Mouse (Mus musculus) liver, adult 2 months (tissue): ENCODE measurements at regions not wholly inside any gene's neighbourhood (a gene's known extent, or its start where the extent isn't known, plus 50 kb on each side); places are given as distances from the start of the nearest gene placed in this dataset.
A peak's percentile ranks its signal among the peaks of the same experiment; 100 is the strongest.

Source experiments
- DNase-seq: peaks from one replicate; pipeline ENCODE4 v3.0.0-alpha.2; 2011; ENCODE audit warnings: low read depth, low spot score; ENCODE audit errors: extremely low read depth
- H3K27ac ChIP-seq: fragments of 200-500 bp; replicated peaks from 2 replicates; pipeline ENCODE4 v1.5.1; 2012; ENCODE audit warnings: low read depth, mild to moderate bottlenecking, control low read depth, inconsistent platforms, low read length; ENCODE audit not compliant: insufficient read depth
- H3K27me3 ChIP-seq: fragments of 200-500 bp; 2 replicates; pipeline ENCODE4 v1.6.1; 2012; ENCODE audit warnings: mild to moderate bottlenecking, moderate library complexity, low read length, inconsistent platforms; ENCODE audit not compliant: control insufficient read depth, insufficient read depth
- H3K36me3 ChIP-seq: fragments of 200-500 bp; 2 replicates; pipeline ENCODE4 v1.6.1; 2012; ENCODE audit warnings: low read length, inconsistent platforms; ENCODE audit not compliant: control insufficient read depth, insufficient read depth
- H3K4me1 ChIP-seq: fragments of 200-500 bp; 2 replicates; pipeline ENCODE4 v1.6.1; 2011; ENCODE audit warnings: low read length; ENCODE audit not compliant: control insufficient read depth, insufficient read depth
- H3K4me3 ChIP-seq: fragments of 200-500 bp; 2 replicates; pipeline ENCODE4 v1.5.1; 2011; ENCODE audit warnings: low read depth, mild to moderate bottlenecking, control low read depth, low read length, moderate library complexity; ENCODE audit not compliant: insufficient read depth
- H3K79me2 ChIP-seq: fragments of 200-500 bp; 2 replicates; pipeline ENCODE4 v1.6.1; 2012; ENCODE audit warnings: inconsistent platforms, mild to moderate bottlenecking, low read length, moderate library complexity; ENCODE audit not compliant: control insufficient read depth, insufficient read depth
- H3K9ac ChIP-seq: fragments of 200-500 bp; 2 replicates; pipeline ENCODE4 v1.6.1; 2012; ENCODE audit warnings: low read depth, mild to moderate bottlenecking, control low read depth, inconsistent platforms, low read length
- CTCF ChIP-seq: fragments of 200-500 bp; IDR thresholded peaks from 2 replicates; pipeline ENCODE4 v1.5.1; 2011; ENCODE audit warnings: low read depth, low read length, control low read depth
- POLR2A ChIP-seq: fragments of 200-500 bp; IDR thresholded peaks from 2 replicates; pipeline ENCODE4 v1.6.1; 2011; ENCODE audit warnings: low read length, control low read depth; ENCODE audit not compliant: insufficient read depth; ENCODE audit errors: extremely low read depth
- WGBS: fragments of 180-500 bp; shearing (Covaris S2); methylation state at CpG from one replicate; pipeline ENCODE4 v1.1.7; 2018; 5-methylcytosine and 5-hydroxymethylcytosine counted together

- H3K4me1 ChIP-seq, result no peaks in the 10 kb centered on the region
- TF ChIP-seq POLR2A (no peak), CTCF (no peak)
- H3K79me2 ChIP-seq, result no peaks in the 10 kb centered on the region
- peak; percentile 16 for DNase-seq
- H3K9ac ChIP-seq, result no peak overlapping the region
- H3K4me3 ChIP-seq, result no peak overlapping the region
- no peaks in the 10 kb centered on the region for H3K36me3 ChIP-seq
- no peaks in the 10 kb centered on the region for H3K27me3 ChIP-seq
- H3K27ac ChIP-seq, result no peak overlapping the region
- WGBS, result 58% methylated on average over 2 of the region's 2 CpGs
Measured at GRCm38 (mm10) chr2:64181336-64181735, 83.5 kb upstream of the Fign start.

DNA sequence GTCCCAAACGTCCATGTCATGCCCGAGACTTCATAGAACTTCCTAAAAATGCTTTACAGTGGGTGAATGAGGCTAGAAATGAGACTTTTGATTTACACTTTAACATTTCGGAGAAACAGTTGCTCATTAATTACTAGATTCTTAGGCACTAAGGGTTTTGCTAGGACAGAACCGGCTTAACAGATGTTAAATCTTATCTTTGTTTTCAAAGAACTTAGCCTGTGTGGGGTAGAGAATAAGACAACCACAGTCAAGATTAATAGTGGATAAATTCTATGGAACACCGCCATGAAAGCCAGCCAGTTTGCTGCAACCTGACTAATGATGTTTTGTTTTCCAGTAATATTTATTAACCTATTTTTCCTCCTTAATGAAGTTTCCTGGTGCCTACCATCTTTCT, 66.6 kb upstream of the Fign start:
- Histone ChIP-seq H3K27me3 (no peaks in the 10 kb centered on the region), H3K4me3 (no peak overlapping the region), H3K36me3 (no peaks in the 10 kb centered on the region), H3K9ac (no peak overlapping the region), H3K27ac (no peak overlapping the region), H3K79me2 (no peaks in the 10 kb centered on the region), H3K4me1 (no peaks in the 10 kb centered on the region)
- DNase-seq, result no peak
- no peak for TF ChIP-seq CTCF
- TF ChIP-seq POLR2A, result no peak
- WGBS, result 90% methylated on average over 5 of the region's 5 CpGs
